Mouse (Mus musculus): ENCODE data around the gene Gm26992.

GRCm38 (mm10) chrX:103500137-103500536 is 78.3 kb downstream of the Gm26992 start:
- TF ChIP-seq CTCF (IDR thresholded peaks at IDR 0.05; ENCODE audit: insufficient read depth, low read length): no peak
- no peak for TF ChIP-seq POLR2A (IDR thresholded peaks at IDR 0.05; ENCODE audit: borderline replicate concordance, extremely low read depth, low read depth, low read length)

All from lung, adult 2 months (tissue).